Mouse (Mus musculus): ENCODE measurements around the gene Acad8.

DNA sequence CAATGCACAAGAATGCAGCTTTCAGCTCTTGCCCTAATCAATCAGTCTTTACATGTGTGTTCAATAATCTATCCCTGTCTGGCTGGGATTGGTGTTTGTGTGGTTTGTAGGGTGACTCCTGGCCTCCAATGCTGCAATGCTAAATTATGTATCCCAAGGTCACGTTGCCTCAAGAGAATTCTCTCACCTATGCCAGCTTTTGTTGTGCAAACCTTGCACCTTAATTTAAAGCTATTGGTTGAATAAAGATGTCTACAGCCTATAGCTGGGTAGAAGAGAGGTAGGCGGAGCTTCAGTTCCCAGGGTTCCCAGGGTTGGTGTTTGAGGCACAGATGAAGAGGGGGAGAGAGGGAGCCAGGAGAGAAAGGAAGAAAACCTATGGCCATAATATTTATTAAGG lies 1.9 kb downstream of the Acad8 start:
- no peak for TF ChIP-seq POLR2A (IDR thresholded peaks at IDR 0.05; ENCODE audit: borderline replicate concordance, low read depth, low read length)
- no peak for TF ChIP-seq CTCF (IDR thresholded peaks at IDR 0.05; ENCODE audit: low read depth, low read length)
